Mouse (Mus musculus): ENCODE measurements at regions not wholly inside any gene's neighbourhood (a gene's known extent, or its start where the extent isn't known, plus 50 kb on each side); places are given as distances from the start of the nearest gene placed in this dataset.

DNA sequence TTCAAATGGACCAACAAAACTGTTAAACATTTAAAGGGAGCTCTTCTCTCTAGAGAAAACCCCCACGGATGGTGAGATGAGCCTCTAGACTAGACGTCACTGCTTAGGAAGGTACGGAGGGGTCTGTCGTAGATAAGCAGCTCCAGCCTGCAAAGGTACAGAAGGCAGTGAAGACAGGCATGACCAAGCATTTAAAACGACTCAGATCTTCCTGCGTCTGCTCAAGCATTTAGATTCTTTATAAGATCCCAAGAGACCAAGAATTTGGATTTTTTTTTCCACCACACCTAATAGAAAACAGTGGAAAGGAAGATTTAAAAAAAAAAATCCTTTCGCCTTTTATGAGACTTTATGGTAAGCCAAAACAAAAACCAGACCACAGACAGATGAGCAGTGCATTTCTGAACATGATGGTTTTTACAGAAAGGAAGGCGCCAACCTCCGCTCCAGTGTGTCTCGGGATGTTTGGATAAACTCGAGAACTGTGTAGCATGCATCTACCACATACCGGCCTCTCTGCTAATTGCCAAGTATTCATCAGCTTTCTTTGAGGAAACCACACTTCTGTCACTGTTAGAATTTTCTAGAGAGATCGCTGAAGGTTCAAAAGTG is 64.9 kb upstream of the Ptgfr start:
- no peak for TF ChIP-seq CTCF (IDR thresholded peaks at IDR 0.05; ENCODE audit: extremely low read depth, insufficient read depth, low read length)
- no peak for TF ChIP-seq POLR2A (IDR thresholded peaks at IDR 0.05; ENCODE audit: extremely low read depth, insufficient read depth, low read length)
- H3K27ac ChIP-seq (ENCODE audit: insufficient read depth, low read length): no peak overlapping the region
- no peaks in the 10 kb centered on the region for H3K4me1 ChIP-seq (ENCODE audit: control insufficient read depth, insufficient read depth, low read length)
- H3K4me3 ChIP-seq (ENCODE audit: insufficient read depth, low read length): no peak overlapping the region

DNA sequence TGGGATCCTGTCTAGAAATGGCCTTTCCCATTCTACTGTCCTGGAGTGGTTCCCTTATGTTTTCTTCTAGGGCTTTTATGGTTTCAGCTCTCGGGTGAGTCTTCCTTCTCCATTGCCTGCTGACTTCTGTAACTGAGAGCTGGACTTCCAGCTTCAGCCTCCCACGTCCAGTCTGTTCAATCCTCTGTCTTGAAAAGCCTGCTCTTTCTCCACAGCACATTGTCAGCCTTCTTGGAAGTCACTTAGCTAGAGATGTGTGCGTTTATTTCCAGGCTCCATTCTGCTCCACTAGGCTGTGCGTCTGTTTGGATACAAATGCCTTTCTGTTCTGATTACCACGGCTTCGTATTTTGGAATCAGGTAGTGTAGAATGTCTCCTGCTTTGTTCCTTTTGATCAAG is 62.2 kb upstream of the Ptgfr start:
- no peaks in the 10 kb centered on the region for H3K4me1 ChIP-seq (ENCODE audit: control insufficient read depth, insufficient read depth, low read length)
- TF ChIP-seq CTCF (IDR thresholded peaks at IDR 0.05; ENCODE audit: extremely low read depth, insufficient read depth, low read length): no peak
- no peak for TF ChIP-seq POLR2A (IDR thresholded peaks at IDR 0.05; ENCODE audit: extremely low read depth, insufficient read depth, low read length)
- H3K27ac ChIP-seq (ENCODE audit: insufficient read depth, low read length): no peak overlapping the region
- no peak overlapping the region for H3K4me3 ChIP-seq (ENCODE audit: insufficient read depth, low read length)

DNA sequence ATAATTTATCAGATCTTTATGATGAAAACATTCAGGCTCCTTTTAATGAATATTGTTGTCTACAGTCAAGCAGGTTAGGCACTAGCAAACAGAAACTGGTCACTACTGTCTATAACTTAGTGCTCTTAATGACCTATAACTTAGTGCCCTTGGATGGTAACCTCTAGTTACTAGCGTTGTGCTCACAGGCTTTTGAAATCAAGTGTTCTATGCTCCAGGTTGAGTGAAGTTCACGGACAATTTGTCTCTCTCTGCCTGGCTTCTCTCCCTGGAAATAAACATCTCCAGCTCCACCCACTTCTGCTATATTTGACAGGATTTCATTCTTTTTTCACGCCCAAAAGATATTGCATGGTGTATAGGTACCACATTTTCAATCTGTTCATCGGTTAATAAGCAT is 61.7 kb upstream of the Ptgfr start:
- Histone ChIP-seq H3K27ac (ENCODE audit: insufficient read depth, low read length) (no peak overlapping the region), H3K4me1 (ENCODE audit: control insufficient read depth, insufficient read depth, low read length) (no peaks in the 10 kb centered on the region), H3K4me3 (ENCODE audit: insufficient read depth, low read length) (no peak overlapping the region)
- TF ChIP-seq CTCF (IDR thresholded peaks at IDR 0.05; ENCODE audit: extremely low read depth, insufficient read depth, low read length): no peak
- no peak for TF ChIP-seq POLR2A (IDR thresholded peaks at IDR 0.05; ENCODE audit: extremely low read depth, insufficient read depth, low read length)

DNA sequence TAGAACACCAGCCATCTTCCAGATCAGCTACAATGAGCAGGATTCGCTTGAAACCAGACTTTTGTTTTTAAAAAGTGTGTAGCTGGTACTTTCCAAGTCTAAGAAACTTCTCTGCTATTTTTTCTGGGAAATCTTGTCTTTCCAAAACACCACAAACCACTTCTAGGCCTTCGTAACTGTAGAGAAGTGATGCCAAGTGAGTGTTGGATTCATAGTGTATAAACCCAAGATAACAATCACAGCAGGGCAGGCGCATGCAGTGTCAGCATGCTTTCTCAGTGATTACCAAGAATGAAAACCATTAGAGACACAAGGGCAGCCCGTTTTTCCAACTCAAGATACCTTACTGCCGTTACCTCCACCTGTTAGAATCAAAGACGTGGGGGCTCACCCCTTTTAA is 58.9 kb upstream of the Ptgfr start:
- no peak for TF ChIP-seq CTCF (IDR thresholded peaks at IDR 0.05; ENCODE audit: extremely low read depth, insufficient read depth, low read length)
- no peak for TF ChIP-seq POLR2A (IDR thresholded peaks at IDR 0.05; ENCODE audit: extremely low read depth, insufficient read depth, low read length)
- Histone ChIP-seq H3K4me3 (ENCODE audit: insufficient read depth, low read length) (no peak overlapping the region), H3K27ac (ENCODE audit: insufficient read depth, low read length) (no peak overlapping the region), H3K4me1 (ENCODE audit: control insufficient read depth, insufficient read depth, low read length) (no peaks in the 10 kb centered on the region)

DNA sequence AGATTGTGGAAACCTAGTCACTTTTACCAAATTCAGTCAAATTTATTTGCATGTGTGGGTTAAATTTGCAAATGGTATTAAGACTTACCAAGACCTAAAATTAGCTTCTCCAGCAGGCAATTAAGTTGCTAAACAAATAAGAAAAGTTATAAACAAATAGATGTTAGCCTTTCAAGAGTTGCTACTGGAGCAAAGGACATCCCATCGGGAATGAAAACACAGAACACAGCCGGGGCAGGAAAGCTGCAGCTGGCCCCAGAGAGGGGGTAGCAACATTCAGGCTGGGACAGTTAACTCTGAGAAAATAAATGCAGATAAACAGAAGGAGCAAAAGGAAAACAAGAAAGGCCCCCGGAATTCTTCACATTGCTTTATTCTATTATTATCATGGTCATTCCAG is 57.3 kb upstream of the Ptgfr start:
- no peaks in the 10 kb centered on the region for H3K4me1 ChIP-seq (ENCODE audit: control insufficient read depth, insufficient read depth, low read length)
- H3K4me3 ChIP-seq (ENCODE audit: insufficient read depth, low read length): no peak overlapping the region
- TF ChIP-seq CTCF (IDR thresholded peaks at IDR 0.05; ENCODE audit: extremely low read depth, insufficient read depth, low read length): no peak
- TF ChIP-seq POLR2A (IDR thresholded peaks at IDR 0.05; ENCODE audit: extremely low read depth, insufficient read depth, low read length): no peak
- H3K27ac ChIP-seq (ENCODE audit: insufficient read depth, low read length): no peak overlapping the region

DNA sequence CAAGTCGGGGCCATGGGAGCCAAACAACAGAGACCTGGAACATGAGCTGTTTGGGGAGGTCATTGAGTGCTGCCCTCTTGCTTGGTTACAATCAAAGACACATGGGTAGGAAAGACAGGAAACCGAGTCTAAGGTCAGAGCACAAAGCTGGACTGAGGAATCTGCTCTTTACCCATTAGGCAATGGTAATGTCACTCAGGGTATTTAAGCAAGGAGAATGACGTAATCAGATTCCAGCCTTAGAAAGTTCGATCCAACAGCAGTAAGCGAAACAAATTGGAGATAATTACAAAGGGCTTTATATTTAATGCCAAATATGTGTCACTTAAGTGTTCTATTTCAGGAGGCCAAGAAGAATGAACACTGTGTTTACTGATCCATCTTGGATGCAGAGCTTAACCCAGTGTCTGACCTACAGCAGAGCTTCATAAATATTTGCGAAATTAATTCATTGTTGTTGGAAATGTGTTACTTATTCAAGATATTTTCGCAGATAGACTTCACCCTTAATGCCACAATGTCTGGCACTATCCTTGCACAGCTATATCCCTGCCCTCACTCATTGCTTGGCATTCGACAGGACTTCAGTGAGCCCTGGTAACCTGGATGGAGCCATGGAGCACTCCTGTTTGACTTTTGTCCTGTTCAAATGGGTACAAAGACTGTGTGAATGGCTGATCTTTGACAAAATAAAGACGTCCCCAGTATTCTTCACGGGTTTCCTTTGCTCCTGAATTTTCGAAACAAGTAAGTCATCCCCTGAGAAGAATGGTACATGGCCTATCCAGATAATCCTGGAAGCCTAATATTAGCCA is 56.2 kb upstream of the Ptgfr start:
- H3K4me1 ChIP-seq (ENCODE audit: control insufficient read depth, insufficient read depth, low read length): no peaks in the 10 kb centered on the region
- TF ChIP-seq CTCF (IDR thresholded peaks at IDR 0.05; ENCODE audit: extremely low read depth, insufficient read depth, low read length) (no peak), POLR2A (IDR thresholded peaks at IDR 0.05; ENCODE audit: extremely low read depth, insufficient read depth, low read length) (no peak)
- no peak overlapping the region for H3K4me3 ChIP-seq (ENCODE audit: insufficient read depth, low read length)
- no peak overlapping the region for H3K27ac ChIP-seq (ENCODE audit: insufficient read depth, low read length)

DNA sequence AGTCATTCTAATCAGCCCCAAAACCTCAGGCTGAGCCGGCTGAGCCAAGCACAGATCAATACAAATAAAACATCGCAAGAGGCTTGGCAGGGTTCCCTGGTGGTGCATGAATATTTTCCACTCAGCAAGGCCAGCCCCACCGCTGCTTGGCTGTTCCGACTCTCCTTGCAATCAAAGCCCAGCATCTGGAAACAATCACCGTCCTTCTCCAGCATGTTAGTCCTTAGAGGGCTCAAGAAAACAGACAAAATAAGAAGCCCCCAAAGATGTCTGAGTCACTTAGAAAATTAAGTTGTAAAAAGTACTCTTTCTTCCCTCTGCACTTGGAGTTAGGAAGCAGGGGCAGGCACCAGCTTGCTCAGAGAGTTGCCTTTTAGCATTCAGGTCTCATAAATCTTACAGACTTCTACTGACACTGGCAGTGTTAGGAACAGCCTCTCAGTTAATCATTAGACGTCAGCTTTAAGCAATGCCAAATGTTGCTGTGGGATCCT is 54.4 kb upstream of the Ptgfr start:
- Histone ChIP-seq H3K4me1 (ENCODE audit: control insufficient read depth, insufficient read depth, low read length) (no peaks in the 10 kb centered on the region), H3K4me3 (ENCODE audit: insufficient read depth, low read length) (no peak overlapping the region), H3K27ac (ENCODE audit: insufficient read depth, low read length) (no peak overlapping the region)
- no peak for TF ChIP-seq CTCF (IDR thresholded peaks at IDR 0.05; ENCODE audit: extremely low read depth, insufficient read depth, low read length)
- no peak for TF ChIP-seq POLR2A (IDR thresholded peaks at IDR 0.05; ENCODE audit: extremely low read depth, insufficient read depth, low read length)

DNA sequence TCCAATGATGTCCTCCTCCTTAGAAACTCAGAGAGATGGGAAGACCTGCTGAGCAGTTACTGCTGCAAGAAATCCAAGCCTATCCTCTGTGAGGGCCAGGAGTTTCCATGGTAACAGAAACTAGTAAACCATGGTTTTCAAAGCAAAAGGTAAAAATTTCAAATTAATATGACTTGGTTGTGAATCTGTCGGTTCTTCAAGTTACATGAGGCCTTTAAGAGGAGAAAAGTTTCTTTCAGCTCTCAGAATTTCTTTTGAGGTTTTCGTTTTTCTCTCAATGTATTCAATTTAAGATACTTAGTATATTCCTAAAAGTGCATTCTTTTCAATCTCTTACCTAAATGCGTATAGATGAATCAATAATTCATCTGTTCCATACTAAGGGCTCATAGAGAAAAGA is 53.9 kb upstream of the Ptgfr start:
- TF ChIP-seq CTCF (IDR thresholded peaks at IDR 0.05; ENCODE audit: extremely low read depth, insufficient read depth, low read length): no peak
- no peak overlapping the region for H3K27ac ChIP-seq (ENCODE audit: insufficient read depth, low read length)
- H3K4me1 ChIP-seq (ENCODE audit: control insufficient read depth, insufficient read depth, low read length): no peaks in the 10 kb centered on the region
- H3K4me3 ChIP-seq (ENCODE audit: insufficient read depth, low read length): no peak overlapping the region

DNA sequence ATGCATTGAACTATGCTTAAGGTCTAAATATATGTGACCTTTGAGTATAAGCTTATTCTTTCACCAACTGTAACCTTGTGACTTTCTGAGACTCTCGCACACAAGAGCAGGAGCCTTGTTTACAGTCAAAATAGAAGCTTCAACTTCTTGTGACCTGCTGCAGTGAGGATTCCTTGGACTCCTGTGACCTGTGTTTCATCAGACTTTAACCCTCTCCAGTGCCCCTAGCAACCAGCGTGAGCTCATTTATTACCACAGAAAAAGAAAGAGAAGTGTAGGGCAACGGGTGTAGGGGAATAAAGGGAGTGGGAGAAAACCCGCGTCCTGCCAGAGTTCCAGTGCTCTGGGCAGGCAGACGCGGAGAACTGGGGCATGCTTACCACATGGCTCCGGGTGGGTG is 52.3 kb upstream of the Ptgfr start:
- Histone ChIP-seq H3K4me1 (ENCODE audit: control insufficient read depth, insufficient read depth, low read length) (no peaks in the 10 kb centered on the region), H3K4me3 (ENCODE audit: insufficient read depth, low read length) (no peak overlapping the region), H3K27ac (ENCODE audit: insufficient read depth, low read length) (no peak overlapping the region)
- TF ChIP-seq CTCF (IDR thresholded peaks at IDR 0.05; ENCODE audit: extremely low read depth, insufficient read depth, low read length) (no peak), POLR2A (IDR thresholded peaks at IDR 0.05; ENCODE audit: extremely low read depth, insufficient read depth, low read length) (no peak)

Measured in cortical plate, adult 2 months (tissue).